Mouse (Mus musculus) limb, embryonic 14.5 days (tissue): ENCODE measurements at regions not wholly inside any gene's neighbourhood (a gene's known extent, or its start where the extent isn't known, plus 50 kb on each side); places are given as distances from the start of the nearest gene placed in this dataset.

Experiments used
- ATAC-seq: fragments of 200-750 bp; cut with Nextera tagmentation; 2 replicates; pipeline ENCODE4 v1.8.0; 2017; ENCODE audit warnings: low read depth, moderate number of reproducible peaks, moderate TSS enrichment; ENCODE audit not compliant: low FRiP score
- DNase-seq: peaks from one replicate; pipeline ENCODE4 v3.0.0-alpha.2; 2015; ENCODE audit warnings: low spot score
- H3K27ac ChIP-seq: fragments of 300-500 bp; sonication (generic); replicated peaks from 2 replicates; pipeline ENCODE4 v1.5.1; 2014; ENCODE audit warnings: low read depth, mild to moderate bottlenecking, low read length, moderate library complexity, mixed read lengths
- H3K27me3 ChIP-seq: fragments of 300-500 bp; sonication (generic); 2 replicates; pipeline ENCODE4 v1.6.1; 2014; ENCODE audit warnings: low read length, mixed read lengths; ENCODE audit not compliant: control insufficient read depth, insufficient read depth
- H3K36me3 ChIP-seq: fragments of 300-500 bp; sonication (generic); 2 replicates; pipeline ENCODE4 v1.6.1; 2014; ENCODE audit warnings: mild to moderate bottlenecking, low read length, moderate library complexity, mixed read lengths; ENCODE audit not compliant: control insufficient read depth, insufficient read depth
- H3K4me1 ChIP-seq: fragments of 300-500 bp; sonication (generic); 2 replicates; pipeline ENCODE4 v1.6.1; 2014; ENCODE audit warnings: antibody characterized with exemption, low read length, mixed read lengths; ENCODE audit not compliant: control insufficient read depth, insufficient read depth
- H3K4me2 ChIP-seq: fragments of 300-500 bp; sonication (generic); replicated peaks from 2 replicates; pipeline ENCODE4 v1.6.1; 2014; ENCODE audit warnings: low read depth, mild to moderate bottlenecking, low read length, moderate library complexity; ENCODE audit not compliant: severe bottlenecking
- H3K4me3 ChIP-seq: fragments of 300-500 bp; sonication (generic); replicated peaks from 2 replicates; pipeline ENCODE4 v1.5.1; 2014; ENCODE audit warnings: low read length
- H3K9ac ChIP-seq: fragments of 300-500 bp; sonication (generic); 2 replicates; pipeline ENCODE4 v1.6.1; 2014; ENCODE audit warnings: mild to moderate bottlenecking, low read depth, low read length, moderate library complexity; ENCODE audit not compliant: severe bottlenecking
- H3K9me3 ChIP-seq: fragments of 300-500 bp; sonication (generic); 2 replicates; pipeline ENCODE4 v1.6.1; 2016; ENCODE audit warnings: low read length; ENCODE audit not compliant: control insufficient read depth
- POLR2A ChIP-seq: fragments of 200-500 bp; IDR thresholded peaks from 2 replicates; pipeline ENCODE4 v1.8.0; 2012; ENCODE audit warnings: inconsistent platforms, mild to moderate bottlenecking, moderate library complexity, borderline replicate concordance; ENCODE audit not compliant: insufficient read depth, insufficient read length; ENCODE audit errors: extremely low read depth
- WGBS: fragments of 180-500 bp; shearing (Covaris S2); extraction: QIAGEN DNeasy Blood & Tissue Kit; methylation state at CpG from one replicate; pipeline ENCODE4 v1.1.7; 2014; 5-methylcytosine and 5-hydroxymethylcytosine counted together

- no peaks in the 10 kb centered on the region for H3K27me3 ChIP-seq
- 79% methylated on average over 2 of the region's 2 CpGs for WGBS
- H3K27ac ChIP-seq: no peak overlapping the region
- ATAC-seq (no peak), DNase-seq (no peak)
- H3K4me2 ChIP-seq: no peak overlapping the region
- no peaks in the 10 kb centered on the region for H3K4me1 ChIP-seq
- no peak for TF ChIP-seq POLR2A
- no peaks in the 10 kb centered on the region for H3K9me3 ChIP-seq
- no peak overlapping the region for H3K4me3 ChIP-seq
- no peaks in the 10 kb centered on the region for H3K36me3 ChIP-seq
- no peak overlapping the region for H3K9ac ChIP-seq
These were observed 921.0 kb upstream of the Acvr2a start for GRCm38 (mm10) chr2:47892879-47893278.

- ATAC-seq: peak; percentile 23; the same call in 1 of the 2 replicates
These were observed 919.1 kb upstream of the Acvr2a start for GRCm38 (mm10) chr2:47894806-47895205.

GRCm38 (mm10) chr2:47914270-47914669, 899.6 kb upstream of the Acvr2a start:
- Histone ChIP-seq H3K27ac (no peak overlapping the region), H3K27me3 (no peaks in the 10 kb centered on the region), H3K9ac (no peak overlapping the region), H3K9me3 (no peaks in the 10 kb centered on the region), H3K4me3 (no peak overlapping the region), H3K4me2 (no peak overlapping the region), H3K4me1 (no peaks in the 10 kb centered on the region), H3K36me3 (no peaks in the 10 kb centered on the region)
- ATAC-seq (no peak), DNase-seq (no peak)
- TF ChIP-seq POLR2A: no peak
- 69% methylated on average over 1 of the region's 1 CpGs for WGBS

More at GRCm38 (mm10) chr2:47894806-47895205, 919.1 kb upstream of the Acvr2a start:
- no peak for TF ChIP-seq POLR2A
- H3K9ac ChIP-seq: no peak overlapping the region
- H3K4me1 ChIP-seq: no peaks in the 10 kb centered on the region
- H3K4me2 ChIP-seq: no peak overlapping the region
- no peak overlapping the region for H3K4me3 ChIP-seq
- H3K27ac ChIP-seq: no peak overlapping the region
- DNase-seq: no peak
- H3K27me3 ChIP-seq: no peaks in the 10 kb centered on the region
- H3K36me3 ChIP-seq: no peaks in the 10 kb centered on the region
- H3K9me3 ChIP-seq: no peaks in the 10 kb centered on the region

- no peak overlapping the region for H3K4me2 ChIP-seq
- WGBS: 79% methylated on average over 4 of the region's 4 CpGs
- H3K27me3 ChIP-seq: no peaks in the 10 kb centered on the region
- no peak for TF ChIP-seq POLR2A
- no peaks in the 10 kb centered on the region for H3K9me3 ChIP-seq
- DNase-seq: no peak
- no peak for ATAC-seq
- H3K4me3 ChIP-seq: no peak overlapping the region
- H3K36me3 ChIP-seq: no peaks in the 10 kb centered on the region
- H3K4me1 ChIP-seq: no peaks in the 10 kb centered on the region
- H3K9ac ChIP-seq: no peak overlapping the region
- H3K27ac ChIP-seq: no peak overlapping the region
These were observed 898.9 kb upstream of the Acvr2a start for GRCm38 (mm10) chr2:47914986-47915485.

GRCm38 (mm10) chr2:47922965-47923364, 890.9 kb upstream of the Acvr2a start:
- DNase-seq: no peak
- no peak overlapping the region for H3K9ac ChIP-seq
- no peaks in the 10 kb centered on the region for H3K36me3 ChIP-seq
- no peaks in the 10 kb centered on the region for H3K9me3 ChIP-seq
- H3K4me3 ChIP-seq: no peak overlapping the region
- no peaks in the 10 kb centered on the region for H3K27me3 ChIP-seq
- no peak for ATAC-seq
- H3K4me2 ChIP-seq: no peak overlapping the region
- no peak for TF ChIP-seq POLR2A
- H3K4me1 ChIP-seq: no peaks in the 10 kb centered on the region
- H3K27ac ChIP-seq: no peak overlapping the region

GRCm38 (mm10) chr2:47926620-47927019, 887.3 kb upstream of the Acvr2a start:
- Histone ChIP-seq H3K4me1 (no peaks in the 10 kb centered on the region), H3K4me2 (no peak overlapping the region), H3K36me3 (no peaks in the 10 kb centered on the region), H3K27ac (no peak overlapping the region), H3K4me3 (no peak overlapping the region), H3K27me3 (no peaks in the 10 kb centered on the region), H3K9me3 (no peaks in the 10 kb centered on the region), H3K9ac (no peak overlapping the region)
- DNase-seq (no peak), ATAC-seq (no peak)
- TF ChIP-seq POLR2A: no peak
